ENCODE assay signal across 30 mouse cellular contexts in genomic region chr16:59531243-59531642, GRCm38 (mm10).
"Had no signal": no experiment of that assay in that cellular context is flagged by ENCODE, and none has a peak within 500 bp of the region (broad histone marks: within the 10 kb centered on the region; RNA-seq: fewer than 3 reads in every experiment).

No protein-coding gene starts in this region.

- H3K36me3 ChIP-seq: liver, embryonic 13.5 days; liver, embryonic 15.5 days; midbrain, embryonic 15.5 days had no signal

- H3K4me3 ChIP-seq: left cerebral cortex, adult 2 months; limb, embryonic 10.5 days; limb, embryonic 12.5 days; limb, embryonic 13.5 days; limb, embryonic 15.5 days; liver, embryonic 13.5 days; liver, embryonic 15.5 days; lung, embryonic 15.5 days; megakaryocyte, embryonic 14.5 days; midbrain, embryonic 10.5 days; midbrain, embryonic 12.5 days; midbrain, embryonic 13.5 days; midbrain, embryonic 15.5 days; myocyte; neural tube, embryonic 12.5 days had no signal

- H3K27ac ChIP-seq: left cerebral cortex, adult 2 months; limb, embryonic 10.5 days; limb, embryonic 12.5 days; limb, embryonic 13.5 days; limb, embryonic 15.5 days; liver, embryonic 13.5 days; liver, embryonic 14.5 days; liver, embryonic 15.5 days; lung, embryonic 15.5 days; macrophage; midbrain, embryonic 10.5 days; midbrain, embryonic 12.5 days; midbrain, embryonic 13.5 days; midbrain, embryonic 15.5 days; neural tube, embryonic 12.5 days had no signal

- ATAC-seq: lung, postnatal 0 days; midbrain, embryonic 13.5 days; midbrain, embryonic 15.5 days; midbrain, embryonic 16.5 days had no signal

- H3K9me3 ChIP-seq: limb, embryonic 10.5 days; limb, embryonic 13.5 days; limb, embryonic 15.5 days; liver, embryonic 13.5 days; liver, embryonic 15.5 days; lung, embryonic 15.5 days; midbrain, embryonic 13.5 days; midbrain, embryonic 15.5 days; neural tube, embryonic 12.5 days had no signal

- H3K9ac ChIP-seq: limb, embryonic 12.5 days; limb, embryonic 13.5 days; limb, embryonic 15.5 days; liver, embryonic 13.5 days; liver, embryonic 14.5 days; liver, embryonic 15.5 days; lung, embryonic 14.5 days; lung, embryonic 15.5 days; midbrain, embryonic 12.5 days; midbrain, embryonic 13.5 days; midbrain, embryonic 15.5 days; neural tube, embryonic 12.5 days had no signal

- H3K27me3 ChIP-seq: limb, embryonic 12.5 days; limb, embryonic 13.5 days; limb, embryonic 15.5 days; liver, embryonic 13.5 days; liver, embryonic 15.5 days; lung, embryonic 15.5 days; megakaryocyte, embryonic 14.5 days; midbrain, embryonic 12.5 days; midbrain, embryonic 13.5 days; midbrain, embryonic 15.5 days; neural tube, embryonic 12.5 days had no signal

- H3K4me1 ChIP-seq: limb, embryonic 12.5 days; limb, embryonic 13.5 days; limb, embryonic 15.5 days; liver, embryonic 13.5 days; liver, embryonic 15.5 days; lung, embryonic 15.5 days; midbrain, embryonic 10.5 days; midbrain, embryonic 12.5 days; midbrain, embryonic 13.5 days; midbrain, embryonic 15.5 days; neural tube, embryonic 12.5 days had no signal

- H3K4me2 ChIP-seq: limb, embryonic 12.5 days; limb, embryonic 13.5 days; limb, embryonic 15.5 days; liver, embryonic 13.5 days; liver, embryonic 15.5 days; lung, embryonic 14.5 days; lung, embryonic 15.5 days; midbrain, embryonic 11.5 days; midbrain, embryonic 12.5 days; midbrain, embryonic 13.5 days; midbrain, embryonic 15.5 days; neural tube, embryonic 12.5 days had no signal

- DNase-seq: left cerebral cortex, postnatal 4 days; liver; liver, embryonic 13.5 days; lung, adult 18-20 months; lung, adult 2 months; lung, postnatal 10 days; lung, postnatal 14 days; lung, postnatal 36 days; lung, postnatal 4 days; midbrain, embryonic 14.5 days had no signal
